Mouse (Mus musculus): ENCODE measurements around the gene Lars2.

Gene Lars2

DNA sequence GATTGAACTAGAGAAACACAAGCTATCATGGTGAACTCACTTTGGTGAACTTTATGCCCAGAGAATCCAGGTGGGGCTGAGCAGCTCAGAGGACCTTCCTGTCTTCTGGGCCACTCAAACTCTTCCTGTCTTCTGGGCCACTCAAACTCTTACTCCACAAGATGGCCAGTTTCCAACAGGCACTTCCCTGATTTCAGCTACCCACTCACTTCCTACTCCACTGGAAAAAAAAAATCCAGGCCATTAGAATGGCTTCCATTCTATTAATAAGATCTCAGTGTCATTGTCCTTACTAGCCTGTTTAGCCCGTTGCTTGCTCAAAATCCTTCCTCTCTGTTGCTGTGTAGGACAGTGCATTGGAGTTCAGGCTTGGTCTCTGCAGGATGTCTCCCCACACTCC is 108.8 kb downstream of the Lars2 start:
- DNase-seq (ENCODE audit: low spot score in 2 of 2): no peak

- DNase-seq (ENCODE audit: low spot score in 2 of 2): no peak
Measured at GRCm38 (mm10) chr9:123478031-123478585, 111.4 kb downstream of the Lars2 start.

- DNase-seq (ENCODE audit: low spot score in 2 of 2): no peak
Measured at GRCm38 (mm10) chr9:123478586-123479195, 112.0 kb downstream of the Lars2 start, which contains the start of gene Limd1. Gene Limd1, plus strand, starts transcription at chr9:123478706.

- no peak for DNase-seq (ENCODE audit: low spot score in 2 of 2)
Measured at GRCm38 (mm10) chr9:123479196-123479669, 112.5 kb downstream of the Lars2 start.

DNA sequence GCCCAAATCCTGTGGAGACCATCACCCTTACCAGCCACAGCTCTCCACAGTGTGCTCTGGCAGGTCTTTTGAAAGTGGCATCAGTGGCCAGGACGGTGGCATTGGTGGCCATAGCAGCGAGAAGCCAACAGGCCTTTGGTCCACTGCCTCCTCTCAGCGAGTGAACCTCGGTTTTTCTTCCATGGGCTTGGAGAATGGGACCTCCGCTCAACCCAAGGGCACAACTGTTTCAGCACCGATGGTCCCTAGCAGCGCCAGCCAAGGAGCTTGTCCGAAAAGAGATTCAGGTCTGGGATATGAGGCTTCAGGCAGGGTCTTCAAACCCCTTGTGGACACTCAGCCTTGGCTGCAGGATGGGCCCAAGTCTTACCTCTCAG is 113.1 kb downstream of the Lars2 start:
- no peak for DNase-seq (ENCODE audit: low spot score in 2 of 2)

- DNase-seq (ENCODE audit: low spot score in 2 of 2): no peak
Measured at GRCm38 (mm10) chr9:123480253-123480921, 113.7 kb downstream of the Lars2 start.

DNA sequence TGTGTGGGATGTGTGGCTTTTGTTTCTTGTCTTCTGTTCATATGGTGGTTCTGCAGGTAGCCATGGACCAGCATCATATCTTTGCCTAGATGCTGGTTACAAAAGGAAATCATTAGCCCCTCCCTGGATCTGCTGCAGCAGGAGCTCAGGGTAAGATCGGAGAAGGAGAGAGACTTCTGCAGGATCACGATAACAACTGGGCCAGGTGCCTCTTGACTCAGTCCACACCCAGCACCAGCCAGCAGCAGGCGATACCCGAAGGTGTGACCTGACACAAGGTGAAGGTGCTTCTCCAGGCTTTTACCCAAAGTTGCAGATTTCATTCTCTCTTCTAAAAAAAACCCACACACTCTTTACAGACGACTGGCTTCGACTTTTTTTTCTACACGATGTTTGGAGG is 114.4 kb downstream of the Lars2 start:
- no peak for DNase-seq (ENCODE audit: low spot score in 2 of 2)

- DNase-seq (ENCODE audit: low spot score in 2 of 2): no peak
Measured at GRCm38 (mm10) chr9:123483598-123483997, 116.9 kb downstream of the Lars2 start.

DNA sequence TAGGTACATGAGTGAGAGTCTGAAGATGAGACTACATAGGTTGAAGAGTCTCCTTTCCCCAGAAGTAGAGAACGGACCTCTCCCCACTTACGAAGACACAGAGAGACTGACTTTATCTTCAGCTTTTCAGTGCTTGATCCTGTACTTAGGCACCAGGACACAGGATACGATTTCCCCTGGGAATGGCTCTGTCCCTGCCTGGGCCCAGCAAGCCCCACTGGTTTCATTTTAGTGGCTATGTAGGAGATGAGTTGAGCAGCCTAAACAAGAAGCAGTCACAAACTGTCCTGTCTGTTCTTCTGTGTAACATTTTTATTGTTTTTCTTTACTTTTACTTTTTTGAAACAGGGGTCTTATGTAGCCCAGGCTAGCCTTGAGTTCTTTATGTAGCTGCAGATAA is 118.1 kb downstream of the Lars2 start:
- no peak for DNase-seq (ENCODE audit: low spot score in 2 of 2)

DNA sequence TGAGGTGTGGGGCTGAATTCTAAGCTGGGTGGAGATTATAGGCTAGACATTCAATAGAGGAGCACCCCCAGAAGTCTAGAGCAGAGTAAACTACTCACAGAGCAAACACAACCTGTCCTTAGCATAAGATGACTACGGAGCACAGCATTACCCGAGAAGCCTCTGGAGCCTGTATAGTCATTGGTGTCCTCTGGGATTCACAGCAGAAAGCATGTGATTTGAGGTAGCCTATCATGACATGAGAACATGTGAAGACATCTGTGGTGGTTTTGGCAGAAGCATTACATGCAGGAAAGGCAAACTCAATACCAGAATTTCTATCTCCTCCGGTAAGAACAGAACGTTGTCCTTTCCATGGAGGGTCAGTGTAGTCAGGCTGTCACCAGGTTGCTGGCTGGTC is 118.8 kb downstream of the Lars2 start:
- DNase-seq (ENCODE audit: low spot score in 2 of 2): no peak

DNA sequence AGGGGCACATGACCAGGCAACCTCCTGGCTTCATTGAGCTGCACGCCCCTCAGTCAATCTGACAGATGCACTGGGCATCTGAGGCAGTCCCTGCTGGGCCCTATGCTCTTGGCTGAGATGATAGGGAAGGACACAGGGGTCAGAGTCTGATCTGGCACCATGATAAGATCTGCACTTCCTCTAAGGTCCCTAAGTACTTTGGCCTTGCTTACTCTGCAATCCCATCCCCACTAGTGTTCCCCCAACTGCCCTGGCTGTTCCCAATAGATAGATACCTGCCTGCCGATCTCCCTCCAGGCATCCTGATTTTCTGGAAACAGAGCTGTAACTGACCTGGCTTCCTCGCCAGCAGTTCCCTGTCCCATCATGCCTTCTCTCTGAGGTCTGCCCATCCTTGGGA is 119.9 kb downstream of the Lars2 start:
- no peak for DNase-seq (ENCODE audit: low spot score in 2 of 2)

DNA sequence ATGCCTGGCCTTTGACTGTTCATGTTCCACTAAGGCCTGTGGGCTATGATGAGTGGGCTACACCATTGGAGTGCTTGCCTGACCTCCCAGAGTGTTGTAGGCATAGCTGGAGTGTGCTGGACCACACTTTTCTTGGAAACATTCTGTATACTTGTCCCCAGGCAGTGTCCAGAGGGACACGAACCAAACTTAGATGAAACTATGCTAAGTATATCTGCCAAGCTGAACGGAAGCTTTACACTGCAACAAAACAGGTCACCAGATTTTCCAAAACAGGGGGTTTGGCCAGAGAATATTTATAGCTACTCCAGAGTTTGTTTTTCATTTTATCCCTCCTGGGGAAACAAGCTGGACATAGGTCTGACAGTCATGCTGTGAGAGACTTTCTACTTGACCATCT is 122.3 kb downstream of the Lars2 start:
- no peak for DNase-seq (ENCODE audit: low spot score in 2 of 2)

DNA sequence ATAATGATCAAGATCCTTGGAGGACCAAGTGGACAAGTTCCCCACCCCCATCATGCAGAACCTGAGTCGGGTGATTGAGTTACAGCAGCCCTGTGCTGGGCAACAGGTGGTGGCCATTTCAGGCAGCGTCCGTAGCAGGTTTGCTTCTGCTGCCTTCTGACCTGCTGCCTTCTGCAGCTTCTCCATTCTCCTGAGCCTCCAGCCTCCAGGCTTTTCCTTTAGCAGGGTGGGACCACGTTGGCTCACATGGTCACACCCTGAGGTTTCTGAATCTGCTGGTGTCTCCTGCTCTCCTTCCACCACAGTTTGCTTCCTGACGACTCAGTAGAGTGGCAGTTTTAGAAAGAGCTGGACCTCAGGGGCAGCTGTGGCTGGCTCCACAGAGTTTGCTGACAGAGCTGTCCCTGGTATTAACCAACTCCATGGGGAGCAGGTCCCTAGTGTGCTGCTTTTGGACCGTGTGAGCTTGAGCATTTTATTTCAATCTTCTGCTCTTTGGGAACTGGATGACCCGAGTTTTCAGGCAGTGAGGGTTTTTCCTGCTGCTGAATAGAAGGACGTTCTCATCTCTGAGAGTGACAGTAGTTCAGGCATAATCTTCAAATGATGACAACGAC is 123.1 kb downstream of the Lars2 start:
- no peak for DNase-seq (ENCODE audit: low spot score in 2 of 2)

DNA sequence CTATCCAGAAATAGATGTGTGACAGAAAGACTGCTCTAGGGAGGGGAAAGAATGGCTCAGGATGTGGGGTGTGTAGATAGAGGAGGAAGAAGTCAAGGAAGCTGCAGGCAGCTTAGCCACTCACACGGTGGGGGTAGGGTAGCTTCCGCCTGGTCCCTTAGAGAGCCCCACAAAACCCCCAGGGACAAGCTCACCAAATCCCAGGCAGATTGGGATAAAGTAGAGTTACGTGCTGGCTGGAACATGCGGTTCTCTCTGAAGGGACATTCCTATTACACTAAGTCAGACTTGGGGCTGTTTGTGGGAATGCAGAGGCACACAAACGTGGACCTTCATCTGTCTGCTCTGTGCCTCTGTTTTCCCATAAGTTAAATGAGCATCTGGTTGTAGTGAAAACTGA is 124.2 kb downstream of the Lars2 start:
- no peak for DNase-seq (ENCODE audit: low spot score in 2 of 2)

- DNase-seq (ENCODE audit: low spot score in 2 of 2): no peak
Measured at GRCm38 (mm10) chr9:123491917-123492585, 125.3 kb downstream of the Lars2 start.

DNA sequence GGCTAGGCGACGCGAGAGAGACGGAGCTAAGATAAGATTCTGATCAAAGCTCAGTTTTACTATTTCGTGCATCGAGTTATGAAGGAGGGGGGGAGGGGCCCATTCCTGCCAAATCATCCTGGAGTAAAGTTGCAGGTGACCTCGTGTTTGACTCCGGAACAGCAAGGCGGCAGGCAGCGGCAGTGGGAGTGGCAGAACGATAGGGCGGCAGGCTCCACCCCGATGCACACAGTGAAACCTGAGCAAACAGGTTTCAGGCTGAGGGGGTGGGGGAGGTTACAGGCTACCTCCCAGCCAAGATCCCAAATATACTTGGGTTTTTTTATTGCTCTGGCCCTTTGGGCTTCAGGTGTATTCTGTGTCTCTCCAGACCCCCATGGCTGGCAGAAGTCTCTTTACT is 129.9 kb downstream of the Lars2 start:
- no peak for DNase-seq (ENCODE audit: low spot score in 2 of 2)

DNA sequence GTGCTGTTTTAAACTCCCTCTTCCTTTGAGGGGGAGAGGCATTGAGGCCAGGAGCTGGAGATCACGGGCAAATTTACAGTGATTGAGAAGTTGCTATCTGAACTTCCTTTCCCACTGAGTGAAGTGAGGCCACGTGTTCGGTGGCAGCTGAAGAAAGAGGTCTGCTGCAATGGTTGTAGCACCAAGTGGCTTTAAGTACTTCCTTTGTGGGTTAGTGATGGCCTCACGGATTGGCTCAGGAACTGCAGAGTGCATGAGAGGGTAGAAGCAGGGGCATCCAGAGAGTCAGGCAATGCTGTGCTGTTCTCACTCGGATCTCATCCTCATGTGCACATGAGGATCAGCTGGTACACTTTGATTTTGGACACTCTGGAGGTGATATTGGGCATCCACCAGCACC is 131.2 kb downstream of the Lars2 start:
- DNase-seq (ENCODE audit: low spot score in 2 of 2): no peak

GRCm38 (mm10) chr9:123500480-123500879 is 133.8 kb downstream of the Lars2 start:
- no peak for DNase-seq (ENCODE audit: low spot score in 2 of 2)

DNA sequence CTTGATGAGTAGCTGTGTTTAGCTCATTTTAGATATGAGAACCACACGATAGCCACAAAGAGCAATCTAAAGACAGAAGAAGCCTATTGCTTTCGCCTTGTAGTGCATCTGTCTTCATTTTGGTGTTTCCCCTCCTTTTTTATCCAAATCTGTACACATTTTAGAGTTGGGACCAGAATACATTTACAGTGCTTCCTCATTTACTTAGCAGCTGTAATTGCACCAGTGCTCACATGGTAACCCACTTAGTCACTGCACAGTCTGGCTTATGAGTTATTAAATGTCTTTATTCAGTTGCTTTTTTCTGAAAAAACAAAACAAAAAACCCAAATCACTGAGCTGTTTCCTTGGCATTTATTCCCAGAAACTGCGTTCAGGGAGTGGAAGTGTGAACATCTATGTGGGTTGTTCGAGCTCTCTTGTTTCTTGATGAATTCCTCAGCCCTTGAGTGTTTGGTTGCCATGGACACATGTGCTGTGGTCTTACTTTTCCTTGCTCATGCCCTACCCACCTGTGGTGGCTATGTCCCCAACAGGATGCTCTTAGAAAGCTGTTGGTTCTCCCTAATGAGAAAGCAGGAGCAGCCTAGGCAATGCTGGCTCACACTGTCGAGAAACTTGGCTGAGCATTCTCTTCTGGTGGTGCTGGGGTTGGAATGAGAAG is 136.6 kb downstream of the Lars2 start:
- DNase-seq (ENCODE audit: low spot score in 2 of 2): peak; percentile 56 to 70

GRCm38 (mm10) chr9:123504325-123504724 is 137.6 kb downstream of the Lars2 start:
- DNase-seq (ENCODE audit: low spot score in 2 of 2): no peak

- no peak for DNase-seq (ENCODE audit: low spot score in 2 of 2)
Measured at GRCm38 (mm10) chr9:123505598-123505997, 138.9 kb downstream of the Lars2 start.

Data from right cerebral cortex, postnatal 36 days (tissue).